Mouse (Mus musculus) c-Kit-positive CD71-positive TER-119-negative erythroid progenitor cells, embryonic 14.5 days (primary cell): ENCODE measurements around the gene Prickle2.

Experiments used
- DNase-seq: peaks from one replicate; pipeline ENCODE4 v3.0.0-alpha.2; 2013; ENCODE audit warnings: low read depth

Prickle2 gene

DNA sequence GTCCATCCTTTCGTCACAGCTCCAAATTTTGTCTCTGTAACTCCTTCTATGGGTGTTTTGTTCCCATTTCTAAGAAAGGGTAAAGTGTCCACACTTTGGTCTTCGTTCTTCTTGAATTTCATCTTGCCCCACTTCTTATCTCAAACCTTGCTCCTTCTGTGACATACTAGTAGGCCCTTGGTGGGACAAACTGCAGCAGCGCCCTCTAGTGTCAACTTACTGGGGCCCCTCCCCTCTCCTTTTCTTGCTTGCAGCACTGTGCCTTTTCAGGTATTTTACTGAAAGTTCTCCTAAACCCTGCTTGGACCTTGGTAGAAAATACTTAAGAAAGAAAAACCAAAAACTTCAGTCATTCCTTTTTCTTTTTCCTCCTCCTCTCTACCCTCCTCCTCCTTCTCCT lies 264.8 kb downstream of the Prickle2 start:
- DNase-seq, result peak; percentile 10

DNA sequence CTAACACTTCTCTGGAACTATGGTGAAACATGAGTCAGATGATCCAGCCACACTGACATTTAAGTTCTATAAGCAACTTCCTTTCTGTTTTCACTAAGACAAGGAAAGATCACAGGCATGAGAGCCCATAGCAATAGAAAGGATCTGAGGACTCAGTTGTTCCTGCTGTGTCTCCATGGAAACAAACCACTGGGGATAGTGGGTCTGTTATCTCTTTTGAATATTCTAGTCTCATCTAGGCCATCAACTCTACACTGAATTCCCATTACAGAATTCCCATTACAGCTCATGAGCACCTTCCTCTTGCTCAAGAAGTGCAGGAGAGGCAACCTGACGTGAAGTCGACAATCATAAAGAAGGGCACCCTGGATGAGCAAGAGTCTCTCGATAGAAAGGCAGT lies 265.7 kb downstream of the Prickle2 start:
- no peak for DNase-seq

- no peak for DNase-seq
Measured at GRCm38 (mm10) chr6:92432146-92432545, 273.8 kb downstream of the Prickle2 start.

DNA sequence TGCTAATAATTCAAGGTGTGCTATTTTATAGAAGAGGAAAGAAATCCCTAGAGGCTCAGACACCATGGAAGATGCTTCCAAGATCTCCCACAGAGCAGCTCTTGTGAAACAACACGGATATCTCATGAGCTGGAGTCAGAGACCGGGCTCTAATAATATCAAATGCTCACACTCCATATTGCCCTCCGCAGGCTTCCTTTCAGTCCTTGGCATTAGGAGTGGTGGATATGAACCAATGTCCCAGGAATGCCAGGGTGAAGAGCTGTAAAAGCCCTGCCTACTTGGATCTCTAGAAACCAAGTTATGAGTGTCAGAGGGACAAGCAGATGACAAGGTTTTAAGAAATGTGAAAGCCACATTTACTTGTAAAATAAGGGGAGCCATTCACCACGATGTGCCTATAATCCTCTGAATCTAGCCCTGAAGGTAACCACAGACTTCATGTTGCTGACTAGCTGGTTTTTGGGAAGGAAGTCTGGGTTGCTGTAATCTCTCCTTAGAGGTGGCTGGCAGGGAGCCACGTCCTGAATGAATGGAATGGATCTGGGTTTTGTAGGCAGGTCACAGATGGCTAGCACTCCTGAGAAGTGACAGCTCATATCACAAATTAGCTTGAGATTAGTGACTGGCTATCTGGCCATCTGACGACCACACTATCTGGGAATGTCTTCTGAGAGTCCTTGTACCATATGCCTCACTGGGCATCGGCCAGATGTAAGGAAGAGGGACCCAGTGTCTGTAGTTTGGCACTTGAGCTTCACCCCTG lies 278.4 kb downstream of the Prickle2 start:
- no peak for DNase-seq

DNA sequence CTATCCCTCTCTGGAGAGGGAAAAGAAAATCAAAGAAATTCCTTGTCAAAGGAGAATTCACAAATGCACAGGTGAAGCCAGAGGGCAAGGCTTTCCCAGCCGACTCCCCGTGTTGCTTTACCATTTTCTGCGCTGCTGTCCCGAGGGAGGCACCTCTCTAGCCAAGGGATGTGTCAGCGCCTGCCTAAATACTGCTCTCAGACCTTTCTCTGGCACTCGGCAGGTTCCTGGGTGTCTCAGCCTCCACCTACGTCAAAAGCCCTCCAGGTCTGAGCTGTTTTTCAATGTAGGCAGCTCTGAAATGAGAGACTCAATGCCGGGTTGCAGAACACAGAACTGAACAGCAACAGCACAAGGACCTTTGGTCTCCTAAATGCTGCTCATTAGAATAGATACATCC lies 280.1 kb downstream of the Prickle2 start:
- no peak for DNase-seq

DNA sequence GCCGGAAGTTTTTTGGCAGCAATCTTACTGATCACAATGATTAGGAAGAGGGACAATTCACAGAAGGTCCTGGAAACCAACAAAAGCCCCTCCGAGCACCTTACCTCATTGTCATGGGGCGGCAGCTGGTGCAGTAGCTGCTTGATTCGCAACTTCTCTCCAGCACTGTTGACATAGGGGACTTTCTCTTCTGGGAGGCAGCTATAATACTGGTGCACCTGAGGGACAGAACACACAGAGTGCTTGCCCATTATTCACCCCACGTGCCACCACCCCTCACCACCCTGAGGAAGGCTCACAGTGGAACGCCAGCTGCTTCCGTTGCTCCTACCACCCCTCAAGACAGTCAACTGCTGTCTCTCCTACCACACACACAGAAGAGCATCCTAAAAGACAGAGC lies 280.5 kb downstream of the Prickle2 start:
- no peak for DNase-seq

DNA sequence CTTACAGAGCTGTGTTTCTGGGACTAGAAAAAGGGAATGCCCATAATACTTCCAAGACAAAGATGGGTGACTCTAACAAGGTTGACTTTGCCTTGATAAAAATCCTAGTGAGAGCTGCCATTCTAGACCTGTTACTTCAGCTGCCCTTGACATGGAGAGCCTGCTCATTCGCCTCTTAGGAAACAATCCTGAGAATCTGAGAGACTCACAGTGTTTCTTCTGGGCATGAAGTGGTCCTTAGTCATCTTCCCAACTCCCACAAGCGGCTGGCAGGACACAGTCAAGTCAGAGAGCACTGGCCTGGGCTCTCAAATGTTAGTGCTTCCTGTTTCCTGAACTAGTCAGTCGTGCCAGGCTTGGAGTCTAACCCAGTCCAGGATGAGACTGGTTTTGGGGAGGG lies 281.0 kb downstream of the Prickle2 start:
- no peak for DNase-seq

- DNase-seq, result peak; percentile 2
Measured at GRCm38 (mm10) chr6:92422286-92422685, 283.7 kb downstream of the Prickle2 start.

DNA sequence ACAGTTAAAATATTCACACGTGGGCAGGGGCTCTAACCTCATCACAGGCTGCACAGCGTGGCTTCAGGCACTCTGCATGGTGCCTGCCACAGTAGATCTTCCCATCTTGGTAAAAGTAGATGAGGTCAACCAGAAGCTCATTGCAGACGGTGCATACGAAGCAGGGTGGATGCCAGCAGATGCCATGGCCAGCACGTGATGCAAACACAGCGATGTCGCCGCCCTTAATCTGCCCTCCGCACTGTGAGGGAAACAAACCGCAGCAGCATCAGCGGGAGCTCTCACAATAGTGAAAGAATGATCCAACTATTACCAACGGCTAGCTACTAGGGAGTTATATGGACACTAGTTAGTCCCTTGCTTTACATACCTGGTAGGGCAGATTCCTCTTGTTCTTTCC lies 285.8 kb downstream of the Prickle2 start:
- DNase-seq, result no peak

DNA sequence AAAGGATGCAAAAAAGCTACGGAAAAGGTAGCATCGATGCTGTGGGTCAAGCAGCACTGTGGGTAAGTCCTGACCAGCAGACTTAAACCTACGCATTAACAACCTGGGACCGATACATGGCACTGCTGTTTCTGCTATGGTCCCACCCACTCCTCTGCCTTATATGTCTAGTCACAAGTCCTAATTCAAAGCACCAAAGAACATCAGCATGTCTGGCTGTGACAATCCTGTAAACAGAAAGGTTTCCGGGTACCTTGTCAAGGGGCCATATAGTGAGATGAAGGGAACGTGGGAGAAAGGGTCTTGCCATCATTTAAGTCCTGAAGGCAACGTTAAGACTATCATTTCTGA lies 290.6 kb downstream of the Prickle2 start:
- no peak for DNase-seq

DNA sequence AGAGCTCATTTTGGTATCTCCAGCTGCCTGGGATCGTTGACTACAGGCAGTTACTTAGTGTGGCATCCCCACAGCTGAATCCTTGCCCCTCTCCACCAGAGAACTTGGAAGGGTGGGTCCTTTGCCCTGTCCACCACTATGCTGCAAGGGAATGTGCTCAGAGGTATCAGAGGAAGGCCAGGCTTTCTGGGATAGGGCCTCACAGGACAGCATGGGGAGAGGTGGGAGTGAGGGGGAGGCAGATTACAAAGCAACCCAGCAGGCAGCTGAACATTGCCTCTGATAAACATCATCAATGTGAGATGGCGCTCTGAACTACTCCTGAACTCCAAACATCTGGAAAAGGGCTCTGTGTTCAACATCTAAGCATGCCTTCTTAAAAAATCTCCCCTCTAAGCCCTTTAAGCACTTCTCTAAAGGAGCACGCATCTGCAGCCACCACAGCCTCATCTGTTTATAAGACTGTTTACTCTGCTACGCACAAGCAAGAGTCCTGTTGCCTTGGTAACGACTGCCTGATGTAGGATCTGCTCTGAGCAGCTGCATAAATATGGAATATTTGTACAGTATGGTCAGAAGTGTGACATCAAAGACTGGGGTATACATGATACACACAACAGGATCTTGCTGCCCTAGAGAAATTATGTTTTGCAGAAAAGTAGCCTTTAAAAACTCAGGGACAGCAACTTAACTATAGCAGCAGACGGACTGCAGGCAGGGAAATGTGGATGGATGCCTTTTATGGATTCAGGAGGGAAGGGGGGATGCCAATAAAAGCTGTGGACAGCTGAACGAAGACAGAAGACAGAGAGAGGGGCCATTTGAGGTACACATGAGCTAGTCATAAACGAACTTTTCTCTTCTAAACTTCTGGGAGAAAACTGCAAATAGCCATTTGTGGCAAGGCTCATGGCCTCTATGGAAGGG lies 291.2 kb downstream of the Prickle2 start:
- DNase-seq, result no peak

GRCm38 (mm10) chr6:92413982-92414381 lies 292.0 kb downstream of the Prickle2 start:
- no peak for DNase-seq

DNA sequence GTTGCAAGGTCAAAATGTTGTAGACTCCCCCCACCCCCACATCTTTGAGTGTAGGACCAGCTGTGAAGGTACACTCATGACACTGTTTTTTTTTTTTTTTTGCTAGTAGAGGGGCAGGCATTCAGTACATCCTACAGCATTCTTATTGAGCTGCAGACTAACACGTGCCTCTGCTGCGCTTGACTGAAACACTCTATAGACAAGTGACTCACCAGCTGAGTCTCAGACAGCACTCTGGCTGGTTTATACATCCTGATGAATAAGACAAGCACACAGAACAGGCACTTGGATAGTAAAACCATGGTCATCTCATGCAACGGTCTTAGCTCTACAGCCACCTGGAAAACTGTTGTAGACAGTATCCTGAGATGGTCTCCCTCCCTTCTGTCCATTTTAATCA lies 296.2 kb downstream of the Prickle2 start:
- DNase-seq, result no peak

DNA sequence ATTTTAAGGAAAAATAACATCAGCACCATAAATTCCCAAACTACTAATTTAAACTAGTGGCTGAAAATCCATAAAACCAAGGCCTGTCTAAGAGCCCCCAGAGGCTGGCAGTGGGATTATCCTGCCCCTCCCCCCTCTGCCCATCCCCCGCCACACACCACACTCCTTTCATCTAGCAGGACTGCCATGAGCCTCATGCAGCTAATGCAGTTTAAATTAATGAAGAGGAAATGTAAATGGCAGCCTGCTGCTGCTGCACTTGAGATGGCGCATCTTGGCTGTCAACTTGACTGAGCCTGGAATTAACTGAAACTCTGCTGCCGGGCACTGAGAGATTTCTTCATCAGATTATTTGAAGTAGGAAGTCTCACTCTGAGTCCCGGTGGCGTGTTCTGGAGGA lies 298.7 kb downstream of the Prickle2 start:
- DNase-seq, result no peak

DNA sequence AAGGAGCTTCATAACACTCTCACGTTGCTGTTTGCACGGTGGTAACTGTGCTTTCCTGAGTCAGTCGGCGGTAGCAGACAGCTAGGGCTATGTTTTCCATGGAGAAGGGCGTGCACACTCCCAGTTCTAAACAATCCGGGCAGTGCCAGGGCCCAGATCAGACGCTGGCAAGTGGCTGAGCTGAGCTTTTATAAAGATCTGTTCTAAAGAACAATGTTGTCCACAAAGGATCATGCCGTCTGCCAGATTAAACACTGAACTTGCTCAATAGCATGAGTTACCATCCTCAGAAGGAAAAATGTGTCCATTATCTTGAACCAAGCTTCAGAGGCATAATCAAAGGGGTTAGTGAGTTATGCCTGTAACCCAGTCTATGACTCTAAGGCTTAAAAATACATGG lies 300.4 kb downstream of the Prickle2 start:
- no peak for DNase-seq

- DNase-seq, result no peak
Measured at GRCm38 (mm10) chr6:92397876-92398275, 308.1 kb downstream of the Prickle2 start.

- no peak for DNase-seq
Measured at GRCm38 (mm10) chr6:92395556-92395955, 310.4 kb downstream of the Prickle2 start.

DNA sequence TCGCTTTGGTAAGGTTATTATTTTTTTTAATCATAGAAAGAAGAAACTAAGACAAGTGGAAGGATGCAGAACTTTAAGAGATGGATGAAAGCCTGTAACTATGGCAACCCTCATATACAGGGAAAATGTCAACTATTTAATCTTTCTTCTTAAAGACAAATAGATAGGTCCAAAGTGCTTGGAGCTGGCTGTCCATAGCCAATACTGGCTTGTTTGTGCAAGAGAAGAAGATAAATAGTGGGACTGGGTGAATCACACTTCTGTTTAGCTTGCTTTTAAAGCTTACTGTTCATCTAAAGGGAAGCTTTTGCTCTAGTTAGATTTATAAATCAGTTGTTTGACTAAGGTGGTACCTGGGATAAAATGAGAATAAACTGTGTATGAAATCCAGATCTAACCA lies 310.8 kb downstream of the Prickle2 start:
- no peak for DNase-seq

DNA sequence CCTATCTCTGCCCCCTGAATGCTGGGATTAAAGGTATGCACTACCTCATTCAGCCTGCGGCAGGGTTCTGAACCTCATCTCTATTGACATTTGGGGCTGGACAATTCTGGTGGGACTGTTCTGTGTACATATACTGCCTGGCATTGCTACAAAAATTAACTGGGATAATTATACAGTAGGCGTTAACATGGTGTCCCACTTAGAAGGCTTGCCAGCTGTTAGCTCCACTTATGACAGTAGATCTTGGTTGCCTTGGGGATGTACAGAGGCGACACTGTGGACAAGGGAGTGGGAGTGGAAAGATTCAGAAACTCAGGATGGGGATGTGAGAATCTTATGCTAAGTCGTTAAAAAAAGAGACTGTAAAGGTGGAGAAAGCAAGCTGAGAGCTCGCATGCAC lies 311.3 kb downstream of the Prickle2 start:
- no peak for DNase-seq

GRCm38 (mm10) chr6:92390321-92390720 lies 315.6 kb downstream of the Prickle2 start:
- DNase-seq, result no peak

GRCm38 (mm10) chr6:92388681-92389080 lies 317.3 kb downstream of the Prickle2 start:
- DNase-seq, result no peak

GRCm38 (mm10) chr6:92383196-92383782 lies 322.7 kb downstream of the Prickle2 start:
- no peak for DNase-seq

- no peak for DNase-seq
Measured at GRCm38 (mm10) chr6:92381085-92381484, 324.9 kb downstream of the Prickle2 start.
